Mouse (Mus musculus): Measurements from ENCODE around the gene Haus6.
"Not testable (repeated sequence)": the region's sequence is repeated elsewhere in the genome, so short reads cannot be mapped to it uniquely, and the experiment has no call there.

Haus6 gene

DNA sequence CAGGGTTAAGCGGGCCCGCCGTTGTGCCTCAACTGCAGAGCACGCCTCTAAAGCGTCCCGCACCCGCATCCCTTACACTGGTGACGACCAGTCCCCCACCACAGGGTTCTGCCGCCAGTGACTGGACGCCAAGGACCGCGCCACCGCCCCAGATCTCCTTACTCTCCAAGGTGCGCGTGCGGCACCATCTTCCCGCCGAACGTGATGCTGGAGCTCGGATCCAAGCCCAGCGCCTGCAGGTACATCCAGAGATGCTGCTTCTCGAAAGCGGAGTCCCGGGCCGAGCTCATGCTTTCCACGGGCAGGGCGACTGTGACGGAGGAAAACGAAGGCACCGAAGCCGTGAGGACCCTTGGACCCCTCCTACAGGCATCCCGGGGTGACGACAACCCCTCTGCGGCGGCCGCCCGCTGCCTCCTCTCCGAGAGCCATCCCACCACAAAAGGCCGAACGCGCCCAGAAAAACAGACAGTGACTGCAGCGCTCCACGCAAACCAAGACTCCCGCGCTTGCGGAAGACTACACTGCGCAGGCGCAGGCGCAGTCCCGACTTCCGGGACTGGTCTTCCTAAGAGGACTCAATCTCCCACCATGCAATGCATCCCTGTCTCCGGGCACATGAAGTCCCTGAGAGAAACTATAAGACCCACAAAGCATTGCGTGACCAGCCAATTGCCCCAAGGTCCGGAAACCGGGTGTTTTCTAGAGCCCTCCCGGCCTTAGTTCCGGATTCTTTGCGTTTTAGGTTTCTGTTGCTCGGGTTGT lies at the start of gene Haus6:
TSS of gene Haus6 (minus strand) at position 532 of the 765 bp plus-strand sequence.
- DNase-seq (ENCODE audit: low spot score): peak; percentile 65

DNA sequence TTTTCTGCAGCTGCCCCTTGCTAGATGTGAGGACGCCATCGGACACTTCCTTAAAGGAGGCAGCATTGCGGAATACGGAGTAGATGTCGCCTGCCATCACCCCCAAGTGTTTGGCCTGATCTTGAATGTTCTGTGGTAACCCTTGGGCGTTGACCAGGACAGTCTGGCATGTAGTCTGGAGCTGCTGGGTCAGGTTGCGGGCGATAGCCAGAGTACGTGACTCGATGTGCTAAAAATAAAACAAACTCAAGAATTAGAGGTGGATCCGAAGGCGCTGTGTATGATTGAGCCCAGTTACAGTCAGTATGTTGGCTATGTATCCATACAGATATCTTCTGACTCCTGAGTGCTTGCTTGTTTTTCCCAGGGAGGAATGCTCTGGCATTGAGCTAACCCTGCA lies 45.3 kb upstream of the Haus6 start:
- no peak for DNase-seq (ENCODE audit: low spot score)

DNA sequence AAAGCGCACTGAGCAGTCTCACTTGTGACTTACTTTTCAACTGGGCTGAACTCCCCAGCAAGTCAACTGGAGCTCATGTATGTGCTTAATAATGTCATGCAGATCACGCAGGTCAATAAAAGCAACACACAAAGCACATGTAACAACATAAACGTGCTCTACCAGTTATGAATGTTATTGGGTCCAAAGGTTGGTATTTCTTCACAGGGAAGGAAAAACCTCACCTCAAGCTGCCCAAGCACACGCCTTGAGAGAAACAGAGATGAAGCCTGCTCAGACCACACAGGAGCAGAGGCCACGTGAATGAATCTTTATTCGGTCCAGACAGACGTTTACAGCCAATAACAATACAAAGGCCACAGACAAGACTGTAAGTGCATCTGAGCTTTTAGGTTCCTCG lies 44.6 kb upstream of the Haus6 start:
- not testable (repeated sequence) for DNase-seq (ENCODE audit: low spot score)

DNA sequence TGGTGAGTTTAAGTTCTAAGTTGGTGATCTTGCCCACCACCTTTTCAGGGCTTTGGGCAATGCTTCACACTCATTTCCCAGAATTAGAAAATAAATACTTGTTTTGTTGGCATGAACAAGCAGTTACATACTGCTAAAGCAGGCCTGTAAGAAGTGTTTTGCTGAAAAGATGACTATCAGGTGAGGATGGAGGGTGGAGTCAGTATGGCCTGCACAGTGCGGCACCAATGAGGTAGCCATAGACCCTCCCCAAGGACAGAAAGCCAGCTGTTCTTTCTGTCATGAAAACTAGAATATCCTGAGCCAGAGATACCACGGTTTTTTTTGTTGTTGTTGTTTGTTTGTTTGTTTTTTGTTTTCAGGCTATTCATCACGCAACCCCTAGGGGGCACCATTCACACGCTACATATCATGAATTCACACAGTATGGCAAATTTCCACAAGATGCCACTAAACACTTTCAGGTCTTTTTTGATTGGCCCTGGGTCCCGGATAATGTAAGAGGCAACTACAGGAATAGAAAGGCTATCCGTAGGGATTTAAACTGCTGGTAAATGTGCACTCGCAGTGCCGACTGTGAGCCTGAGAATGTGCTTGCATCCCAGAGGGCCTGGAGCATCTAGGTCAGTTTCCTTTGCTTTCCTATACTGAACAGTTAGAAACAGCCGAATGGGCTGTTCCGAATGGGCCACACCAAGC lies 40.0 kb upstream of the Haus6 start:
- DNase-seq (ENCODE audit: low spot score): no peak

DNA sequence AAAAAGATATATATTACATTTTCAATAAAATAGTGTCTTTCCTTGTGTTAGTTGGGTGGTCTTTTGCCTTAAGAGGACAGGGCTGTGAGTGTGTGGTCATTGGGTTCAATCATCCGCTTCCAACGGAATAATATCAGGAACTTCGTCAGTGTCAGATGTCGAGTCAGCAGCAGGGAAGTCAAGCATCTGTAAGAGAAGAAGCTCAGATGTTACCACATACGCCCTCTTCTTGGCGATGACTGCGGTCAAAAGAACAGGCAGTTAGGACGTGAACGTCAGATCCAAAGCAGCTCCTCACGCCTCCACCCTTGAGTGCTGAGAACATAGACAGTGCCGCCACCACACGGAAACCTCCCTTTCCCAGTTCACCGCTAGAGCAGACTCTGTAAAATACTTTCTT lies 36.5 kb upstream of the Haus6 start:
- not testable (repeated sequence) for DNase-seq (ENCODE audit: low spot score)

DNA sequence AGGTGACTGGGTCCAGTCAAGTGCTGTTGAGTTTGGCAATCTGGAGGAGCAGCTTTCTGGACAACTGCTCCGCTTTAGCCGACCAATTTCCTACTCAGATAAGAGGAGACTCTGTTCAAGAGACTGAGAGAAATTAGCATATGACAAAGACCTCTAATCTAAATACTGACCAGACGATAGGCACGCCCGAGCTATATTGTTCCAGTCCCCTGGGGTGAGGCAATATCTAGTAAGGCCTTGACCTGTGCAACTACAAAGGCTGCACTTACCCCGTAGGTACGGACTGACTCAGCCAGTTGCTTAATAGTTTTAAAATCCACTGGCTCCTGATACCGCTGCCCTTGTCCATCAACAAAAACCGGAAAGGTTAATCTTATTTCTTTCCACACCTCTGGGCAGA lies 25.7 kb upstream of the Haus6 start:
- DNase-seq (ENCODE audit: low spot score): not testable (repeated sequence)

DNA sequence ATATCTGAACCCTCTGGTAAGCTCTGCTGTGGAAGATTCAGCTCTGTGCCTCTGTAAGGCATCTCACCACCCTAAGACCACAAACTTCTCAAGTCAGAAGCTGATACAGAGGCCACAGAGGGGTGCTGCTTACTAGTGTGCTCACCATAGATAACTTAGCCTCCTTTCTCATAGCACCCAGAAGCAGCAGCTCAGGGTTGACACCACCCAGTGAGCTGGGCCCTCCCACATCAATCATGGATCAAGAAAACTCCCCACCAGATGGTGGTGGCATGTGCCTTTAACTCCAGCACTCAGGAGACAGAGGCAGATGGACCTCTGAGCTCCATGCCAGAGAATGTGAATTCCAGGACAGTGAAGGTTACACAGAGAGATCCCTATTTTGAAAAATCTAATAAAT lies 23.0 kb upstream of the Haus6 start:
- DNase-seq (ENCODE audit: low spot score): not testable (repeated sequence)

DNA sequence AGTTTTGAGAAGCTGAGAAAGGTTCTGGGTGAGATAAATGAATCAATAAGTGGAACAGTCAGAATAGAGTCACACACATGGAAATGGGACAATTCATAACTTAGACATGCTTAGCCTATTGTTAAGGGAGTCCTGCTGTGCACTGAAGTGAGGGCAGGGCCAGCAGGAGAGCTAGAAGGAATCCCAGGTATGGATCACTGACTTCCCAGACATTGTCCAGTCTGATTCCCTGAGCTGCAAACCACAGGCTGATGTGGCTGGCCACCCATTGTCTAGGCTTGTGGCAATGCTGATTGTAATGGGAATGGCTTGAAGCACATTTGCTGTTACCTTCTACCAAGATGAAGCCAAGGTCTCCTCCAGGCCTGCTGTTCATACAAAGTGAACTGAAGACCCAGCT lies 22.5 kb upstream of the Haus6 start:
- DNase-seq (ENCODE audit: low spot score): not testable (repeated sequence)

DNA sequence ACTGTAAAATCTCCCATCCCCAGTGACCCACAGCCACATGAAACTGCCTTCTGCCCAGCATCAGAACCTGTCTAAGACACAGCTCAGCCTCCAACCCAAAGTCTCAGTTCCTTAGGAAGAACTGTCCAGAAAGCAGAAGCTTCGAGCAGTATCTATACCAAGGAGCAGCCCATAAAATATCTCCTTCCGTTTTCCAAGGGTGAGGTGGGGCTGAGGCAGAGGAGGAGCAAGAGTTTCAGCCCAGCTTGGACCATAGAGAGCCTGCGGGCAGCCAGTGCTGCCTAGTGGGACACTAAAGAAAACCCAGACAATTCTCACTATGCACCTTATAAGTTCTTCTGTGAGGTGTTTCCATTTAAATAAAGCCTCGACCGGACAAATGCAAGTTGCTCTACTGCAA lies 20.7 kb upstream of the Haus6 start:
- DNase-seq (ENCODE audit: low spot score): not testable (repeated sequence)

DNA sequence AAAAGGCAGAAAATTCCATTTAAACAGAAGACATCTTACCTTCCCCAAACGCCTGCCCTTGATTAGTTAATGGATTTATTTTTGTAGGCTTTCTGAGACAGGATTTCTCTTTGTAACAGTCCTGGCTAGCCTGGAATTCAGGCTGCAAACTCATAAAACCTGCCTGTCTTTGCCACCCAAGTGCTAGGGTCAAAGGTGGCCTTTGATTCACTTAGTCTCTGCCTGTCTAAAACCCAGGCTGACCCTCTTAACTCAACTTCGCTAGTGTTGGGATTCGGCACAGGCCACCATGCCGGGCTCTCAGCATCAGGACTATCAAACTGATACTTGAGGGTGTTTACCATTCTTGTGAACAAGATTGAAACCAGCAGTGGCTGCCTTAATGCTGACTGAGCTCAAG lies 20.0 kb upstream of the Haus6 start:
- DNase-seq (ENCODE audit: low spot score): no peak

DNA sequence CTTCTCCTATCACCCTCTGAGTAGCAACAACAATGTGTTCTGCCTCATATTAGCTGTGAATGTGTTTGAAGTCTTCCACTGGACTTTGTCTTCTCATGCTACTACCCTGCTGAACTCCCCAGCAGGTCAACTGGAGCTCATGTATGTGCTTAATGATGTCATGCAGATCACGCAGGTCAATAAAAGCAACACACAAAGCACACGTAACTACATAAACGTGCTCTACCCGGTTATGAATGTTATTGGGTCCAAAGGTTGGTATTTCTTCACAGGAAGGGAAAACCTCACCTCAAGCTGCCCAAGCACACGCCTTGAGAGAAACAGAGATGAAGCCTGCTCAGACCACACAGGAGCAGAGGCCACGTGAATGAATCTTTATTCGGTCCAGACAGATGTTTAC lies 14.6 kb upstream of the Haus6 start:
- not testable (repeated sequence) for DNase-seq (ENCODE audit: low spot score)

DNA sequence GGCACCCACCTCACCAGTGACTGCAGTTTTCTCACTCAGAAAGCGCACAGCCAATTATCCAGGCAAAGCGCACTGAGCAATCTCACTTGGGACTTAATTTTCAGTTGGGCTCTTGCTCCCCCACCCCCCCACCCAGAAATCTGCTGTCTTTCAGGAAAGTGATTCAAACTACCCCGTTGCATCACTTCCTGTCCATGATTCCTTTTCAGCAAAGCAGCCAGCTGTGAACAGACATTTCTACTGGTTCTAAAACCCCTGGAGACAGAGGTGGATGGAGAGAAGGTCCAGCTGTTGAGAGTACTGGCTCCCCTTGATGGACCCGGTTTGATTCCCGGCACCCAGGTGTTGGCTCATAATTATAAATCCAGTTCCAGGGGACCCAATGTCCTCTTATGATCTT lies 13.6 kb upstream of the Haus6 start:
- DNase-seq (ENCODE audit: low spot score): no peak

DNA sequence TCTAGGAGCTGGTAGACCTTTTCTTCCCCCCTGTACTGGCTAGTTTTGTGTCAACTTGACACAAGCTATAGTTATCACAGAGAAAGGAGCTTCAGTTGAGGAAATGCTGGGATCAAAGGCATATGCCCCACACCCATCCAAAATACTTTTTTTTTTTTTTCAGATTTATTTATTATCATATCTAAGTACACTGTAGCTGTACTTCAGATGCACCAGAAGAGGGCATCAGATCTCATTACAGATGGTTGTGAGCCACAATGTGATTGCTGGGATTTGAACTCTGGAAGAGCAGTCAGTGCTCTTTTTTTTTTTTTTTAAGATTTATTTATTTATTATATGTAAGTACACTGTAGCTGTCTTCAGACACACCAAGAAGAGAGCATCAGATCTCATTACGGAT lies 10.7 kb upstream of the Haus6 start:
- not testable (repeated sequence) for DNase-seq (ENCODE audit: low spot score)

DNA sequence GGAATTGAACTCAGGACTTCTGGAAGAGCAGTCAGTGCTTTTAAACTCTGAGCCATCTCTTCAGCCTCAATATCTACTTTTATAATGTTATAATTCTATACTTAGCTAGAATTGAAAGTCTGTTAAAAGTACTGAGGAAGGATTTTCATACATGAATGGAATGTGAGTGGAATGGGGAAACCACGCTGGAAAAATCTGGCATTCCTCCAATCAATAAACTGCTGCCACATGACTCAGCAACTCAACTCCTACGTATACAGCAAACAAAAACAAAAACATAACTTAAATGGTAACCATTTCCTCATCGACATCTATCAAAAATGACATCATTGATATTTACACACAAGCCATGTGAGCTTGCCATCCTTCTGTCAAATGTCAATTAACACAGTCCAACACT lies 10.3 kb upstream of the Haus6 start:
- DNase-seq (ENCODE audit: low spot score): no peak

DNA sequence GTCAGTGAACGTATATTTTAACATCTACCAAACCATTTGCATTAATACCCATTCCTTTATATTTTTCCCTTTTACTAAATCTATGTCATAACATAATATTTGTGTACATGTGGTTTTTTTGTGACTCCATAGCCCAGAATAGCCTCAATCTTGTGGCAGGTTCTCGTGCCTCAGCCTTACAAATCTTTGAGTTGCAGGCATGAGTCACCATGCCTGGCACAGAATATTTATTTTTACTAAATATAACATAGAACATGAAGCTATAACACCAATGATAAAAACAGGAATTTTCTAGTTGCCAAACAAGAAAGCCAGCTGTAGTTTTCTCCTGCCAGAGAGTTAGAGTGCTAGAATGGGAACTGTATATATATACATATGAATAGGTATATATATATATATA lies 8.7 kb upstream of the Haus6 start:
- DNase-seq (ENCODE audit: low spot score): no peak

DNA sequence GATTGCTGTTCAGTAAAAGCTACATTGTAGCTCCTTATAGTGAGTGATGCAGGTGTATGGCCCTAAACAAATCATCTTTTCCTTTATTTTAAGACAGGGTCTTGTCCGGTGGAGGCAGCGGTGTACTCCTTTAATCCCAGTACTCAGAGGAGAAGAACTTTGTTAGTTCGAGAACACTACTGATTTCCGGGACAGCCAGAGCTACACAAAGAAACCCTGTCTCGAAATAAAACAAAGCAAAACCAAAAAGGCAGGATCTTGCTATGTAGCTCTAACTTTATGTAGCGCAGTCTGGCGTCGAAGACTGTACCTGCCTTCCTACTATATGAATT lies 400 bp upstream of the Haus6 start:
- DNase-seq (ENCODE audit: low spot score): no peak

DNA sequence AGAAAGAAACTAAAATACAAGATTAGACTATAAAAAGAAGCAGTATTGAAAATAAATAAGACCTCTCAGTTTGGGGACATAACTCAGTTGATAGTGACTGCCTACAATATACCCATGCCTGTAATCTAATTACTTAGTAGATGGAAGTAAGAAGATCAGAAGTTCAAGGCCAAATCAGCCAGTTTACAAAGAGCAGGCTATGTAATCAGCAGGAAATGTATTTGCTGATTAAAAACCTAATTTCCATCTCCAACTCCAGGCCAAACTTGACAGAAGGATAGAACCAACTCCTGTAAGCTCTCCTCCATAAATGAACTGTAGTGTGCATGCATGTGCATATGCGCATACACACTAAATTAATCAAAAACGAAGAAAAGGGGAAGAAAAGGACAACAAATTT lies 20.6 kb downstream of the Haus6 start:
- DNase-seq (ENCODE audit: low spot score): no peak

DNA sequence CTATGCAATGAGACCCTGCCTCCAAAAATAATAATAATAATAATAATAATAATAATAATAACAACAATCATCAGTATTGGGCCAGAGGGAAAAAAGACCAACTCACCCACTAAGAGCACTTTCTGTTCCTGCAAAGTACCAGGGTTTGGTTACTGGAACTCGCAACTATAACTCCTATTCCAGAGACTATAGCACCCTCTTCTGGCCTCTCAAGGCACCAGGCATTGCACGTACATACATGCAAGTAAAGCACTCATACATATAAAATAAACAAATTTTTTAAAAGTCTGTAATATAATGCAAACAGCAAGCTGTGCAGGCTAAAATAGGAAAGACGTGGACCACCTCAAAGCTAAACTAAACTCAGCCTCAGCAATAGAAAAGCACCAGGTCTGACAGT lies 23.6 kb downstream of the Haus6 start:
- DNase-seq (ENCODE audit: low spot score): no peak

DNA sequence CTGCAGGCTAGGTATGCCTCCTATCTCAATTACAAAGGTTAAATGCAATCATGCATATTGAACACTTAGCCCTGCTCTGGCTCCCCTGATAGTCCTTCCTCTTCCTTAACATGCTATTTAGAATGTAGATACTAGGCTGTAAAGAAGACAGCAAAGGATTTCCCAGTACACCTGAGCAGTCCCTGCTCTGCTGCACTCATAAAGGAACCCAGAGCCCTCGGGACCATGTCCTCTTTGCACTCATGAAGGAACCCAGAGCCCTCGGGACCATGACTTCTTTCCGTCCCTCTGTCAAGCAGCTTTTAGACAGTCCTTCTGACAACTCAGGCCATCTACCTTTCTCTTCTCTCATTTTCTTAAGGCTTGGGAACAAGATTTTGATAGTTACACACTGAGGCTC lies 31.3 kb downstream of the Haus6 start:
- DNase-seq (ENCODE audit: low spot score): no peak

DNA sequence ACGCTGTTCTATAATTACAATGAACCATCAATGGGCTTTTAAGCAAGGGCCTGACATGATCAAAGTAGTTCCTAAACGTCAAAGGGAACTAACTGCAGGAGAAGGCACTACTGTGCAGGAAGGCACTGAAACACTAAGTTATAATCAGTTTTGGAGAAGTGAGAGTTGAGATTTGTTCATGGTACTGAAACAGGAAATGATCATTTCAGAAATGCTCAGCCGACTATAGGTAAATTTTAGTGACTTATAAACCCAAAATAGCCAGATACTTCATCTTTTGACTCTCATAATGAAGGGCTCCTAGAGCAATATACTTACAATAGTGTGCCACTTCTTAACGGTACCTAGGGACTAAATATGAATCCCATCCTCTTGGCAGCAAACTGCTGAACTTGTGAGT lies 31.8 kb downstream of the Haus6 start:
- DNase-seq (ENCODE audit: low spot score): no peak

DNA sequence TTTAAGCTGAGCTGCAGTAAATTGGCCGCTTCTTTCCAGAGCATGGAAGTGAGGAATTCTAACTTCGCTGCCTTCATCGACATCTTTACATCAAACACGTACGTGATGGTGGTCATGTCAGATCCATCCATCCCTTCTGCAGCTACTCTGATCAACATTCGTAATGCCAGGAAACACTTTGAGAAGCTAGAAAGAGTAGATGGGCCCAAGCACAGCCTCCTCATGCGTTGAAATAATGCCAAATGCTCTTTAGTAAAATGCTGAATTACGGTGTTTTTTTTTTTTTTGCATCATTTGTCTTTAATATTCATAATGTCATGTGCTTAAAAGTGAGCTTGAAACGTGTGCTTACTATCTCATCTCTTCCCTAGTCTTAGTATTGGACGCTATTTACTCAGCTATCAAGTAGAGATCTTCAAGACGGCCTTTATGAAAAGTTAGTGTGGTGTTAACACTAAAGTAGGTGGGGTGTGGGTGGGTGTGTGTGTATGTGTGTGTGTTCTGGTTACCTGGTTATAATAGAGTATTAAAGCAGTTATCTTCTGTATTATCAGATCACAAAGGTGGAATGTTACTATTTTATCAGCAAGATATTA lies 35.1 kb downstream of the Haus6 start:
- no peak for DNase-seq (ENCODE audit: low spot score)

DNA sequence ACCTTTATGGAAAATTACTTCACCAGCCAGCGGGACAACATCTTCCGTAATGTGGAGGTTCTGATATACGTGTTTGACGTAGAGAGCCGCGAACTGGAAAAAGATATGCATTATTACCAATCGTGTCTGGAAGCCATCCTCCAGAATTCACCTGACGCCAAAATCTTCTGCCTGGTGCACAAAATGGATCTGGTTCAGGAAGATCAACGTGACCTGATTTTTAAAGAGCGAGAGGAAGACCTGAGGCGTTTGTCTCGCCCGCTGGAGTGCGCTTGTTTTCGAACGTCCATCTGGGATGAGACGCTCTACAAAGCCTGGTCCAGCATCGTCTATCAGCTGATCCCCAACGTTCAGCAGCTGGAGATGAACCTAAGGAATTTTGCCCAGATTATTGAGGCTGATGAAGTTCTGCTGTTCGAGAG lies 35.7 kb downstream of the Haus6 start:
- DNase-seq (ENCODE audit: low spot score): no peak

DNA sequence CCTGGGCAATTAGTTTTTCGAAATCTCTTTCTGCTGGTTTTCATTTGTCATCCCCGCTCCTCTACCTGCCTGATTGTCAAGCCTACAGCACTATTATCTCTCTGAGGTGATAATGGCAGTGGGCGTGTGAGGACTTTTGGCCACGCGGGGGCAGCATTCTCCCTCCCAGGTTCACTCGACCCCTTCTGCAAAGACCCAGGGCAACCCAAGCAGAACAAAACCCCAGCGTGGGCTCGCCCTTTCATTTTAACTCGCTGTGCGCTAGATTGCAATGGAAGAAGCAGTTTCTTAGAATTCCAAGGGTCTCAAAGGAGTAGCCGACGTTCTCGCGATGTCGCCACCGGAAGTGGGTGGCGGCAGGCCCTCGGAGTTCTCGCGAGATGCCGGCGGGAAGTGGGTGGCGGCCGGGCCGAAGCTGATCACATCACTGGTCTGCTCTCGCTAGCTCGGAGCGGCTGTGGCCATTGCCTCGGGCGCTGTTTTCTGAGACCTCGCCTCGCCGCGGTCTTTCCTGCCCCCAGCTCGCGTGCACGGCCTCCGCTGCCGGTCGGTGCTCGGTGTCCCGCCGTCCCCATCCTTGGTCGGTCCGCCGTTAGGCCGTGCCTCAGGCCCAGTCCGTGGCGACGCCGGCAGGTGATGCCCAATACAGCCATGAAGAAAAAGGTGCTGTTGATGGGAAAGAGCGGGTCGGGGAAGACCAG lies 36.4 kb downstream of the Haus6 start, which contains the start of gene Rraga:
TSS of gene Rraga (plus strand) at position 386 of the 701 bp plus-strand sequence.
- DNase-seq (ENCODE audit: low spot score): peak; percentile 93

Data from ovary, postnatal 10 days (tissue).